Mouse (Mus musculus) heart, postnatal 10 days (tissue): ENCODE measurements around the gene Isg20l2. TPM values are rescaled to one million over a fixed set of nuclear protein-coding genes. Genes with fewer than 3 reads are reported as not detected.

Source experiments
- DNase-seq, 2 experiments: peaks; one replicate each; pipeline ENCODE4 v3.0.0; 2021
- intact Hi-C: fragments of 180-260 bp; cut with DNase I; formaldehyde crosslinking; loops from one replicate; pipeline ENCODE4 v1.15.1; 2025
- total RNA-seq, 2 experiments: library from RNA; stranded (reverse); gene quantifications; 2 replicates each; pipeline ENCODE4 v1.2.3; 2021

Gene Isg20l2
- total RNA-seq, 2 experiments from 2014 or later = 16.2 to 18.9 TPM

DNA sequence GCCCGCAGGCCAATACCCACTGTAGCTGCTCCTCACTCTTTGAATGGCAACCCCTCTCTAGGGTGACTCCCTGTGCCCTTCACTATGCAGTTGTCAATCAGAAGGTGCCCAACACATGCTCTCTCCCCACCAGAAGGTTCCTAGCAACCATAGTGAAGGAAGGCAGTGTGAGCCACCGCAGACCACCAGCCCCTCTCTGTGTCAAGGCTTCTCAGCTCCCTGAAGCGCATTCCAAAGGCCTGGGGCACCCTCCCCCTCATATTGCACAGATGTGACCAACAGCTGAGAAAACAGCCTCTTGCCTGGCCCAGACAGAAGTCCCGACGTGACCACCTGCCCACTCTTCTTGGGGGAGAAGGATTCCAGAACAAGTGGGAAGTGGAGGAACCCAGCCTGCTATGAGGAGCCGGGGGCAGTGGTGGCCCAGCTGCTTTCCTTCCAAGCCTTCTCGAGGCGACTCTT, 42.1 kb downstream of the Isg20l2 start:
- intact Hi-C loops = no loop called here
- DNase-seq = no peak

DNA sequence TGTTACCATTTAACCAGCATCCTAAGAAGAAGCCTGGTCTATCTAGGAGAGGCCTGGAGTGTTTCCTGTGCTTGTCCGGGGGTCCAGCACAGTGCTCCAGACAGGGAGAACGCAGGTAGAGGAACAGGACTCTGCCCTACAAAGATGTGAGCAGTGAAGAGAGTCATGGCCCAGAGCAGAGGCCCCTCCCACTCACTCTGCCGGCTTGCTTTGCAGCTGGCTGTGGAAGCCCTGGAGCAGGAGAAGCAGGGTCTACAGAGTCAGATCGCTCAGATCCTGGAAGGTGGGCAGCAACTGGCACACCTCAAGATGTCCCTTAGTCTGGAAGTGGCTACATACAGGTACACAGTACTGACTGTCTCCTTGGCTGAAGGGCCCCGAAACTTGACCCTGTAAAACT, 42.7 kb downstream of the Isg20l2 start:
- no peak for DNase-seq
- intact Hi-C loops = no loop called here

DNA sequence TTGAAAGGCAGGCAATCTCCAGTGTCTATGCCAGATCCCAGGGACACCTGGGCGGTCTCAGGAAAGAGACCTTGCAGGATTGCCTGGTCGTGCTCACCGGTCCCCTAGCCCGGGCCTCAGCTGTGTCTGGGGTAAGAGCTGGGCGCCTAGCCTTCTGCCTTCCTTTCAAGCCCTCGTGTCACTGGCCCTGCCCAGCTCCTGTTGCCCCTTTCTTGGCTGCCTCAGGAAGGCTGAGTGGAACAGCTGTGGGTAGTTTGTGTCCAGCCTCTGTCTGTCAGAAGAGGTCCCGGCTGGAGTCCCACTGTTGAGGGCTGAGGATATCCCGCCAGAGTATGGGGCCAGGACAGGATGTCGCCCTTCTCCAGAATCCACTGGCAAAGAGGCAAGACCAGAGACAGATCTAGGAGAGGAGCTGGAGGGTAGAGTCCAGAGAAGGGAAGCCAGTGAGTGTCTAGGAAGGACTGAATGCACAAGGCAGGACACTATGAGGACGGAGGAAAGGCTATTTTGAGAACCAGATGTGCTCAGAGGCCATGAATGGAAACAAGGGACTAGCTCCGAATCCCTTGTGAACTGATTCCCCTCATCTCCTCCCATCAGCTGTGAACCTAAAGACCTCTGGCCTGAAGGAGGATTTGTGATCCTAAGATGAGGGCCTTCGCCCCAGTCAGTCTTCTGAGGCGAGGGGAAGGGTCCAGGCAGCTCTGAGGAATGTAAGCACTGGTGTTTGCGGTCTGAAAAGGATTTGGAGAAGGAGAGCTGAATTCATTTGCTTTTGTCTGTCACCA, 43.7 kb downstream of the Isg20l2 start:
- intact Hi-C loops = no loop called here
- DNase-seq = no peak

DNA sequence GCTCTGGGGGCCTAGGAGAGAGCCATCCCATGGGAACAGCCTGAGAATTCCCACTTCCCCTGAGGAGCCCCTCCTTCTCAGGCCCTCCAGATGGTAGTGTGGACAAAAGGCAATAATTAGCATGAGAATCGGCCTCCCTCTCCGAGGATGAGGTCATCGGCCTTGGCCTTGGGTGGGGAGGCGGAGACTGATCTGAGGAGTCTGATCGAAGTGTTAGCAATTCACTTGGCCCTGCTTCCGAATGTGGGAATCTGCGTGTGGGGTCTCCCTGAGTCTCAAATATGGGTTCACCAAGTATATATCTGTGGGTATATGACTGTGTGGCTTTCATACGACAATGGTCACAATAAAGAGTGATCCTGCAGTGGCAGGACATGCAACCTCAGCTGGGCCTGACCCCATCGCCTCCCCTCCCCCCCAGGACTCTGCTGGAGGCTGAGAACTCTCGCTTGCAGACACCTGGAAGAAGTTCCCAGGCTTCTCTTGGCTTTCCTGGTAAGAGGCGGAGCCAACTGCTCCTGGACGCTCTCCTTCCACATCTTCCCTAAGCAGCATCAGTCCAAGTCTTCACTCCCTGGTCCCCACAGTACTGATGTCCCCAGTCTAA, 44.4 kb downstream of the Isg20l2 start:
- intact Hi-C loops = no loop called here
- peak; percentile 63 to 65 for DNase-seq

DNA sequence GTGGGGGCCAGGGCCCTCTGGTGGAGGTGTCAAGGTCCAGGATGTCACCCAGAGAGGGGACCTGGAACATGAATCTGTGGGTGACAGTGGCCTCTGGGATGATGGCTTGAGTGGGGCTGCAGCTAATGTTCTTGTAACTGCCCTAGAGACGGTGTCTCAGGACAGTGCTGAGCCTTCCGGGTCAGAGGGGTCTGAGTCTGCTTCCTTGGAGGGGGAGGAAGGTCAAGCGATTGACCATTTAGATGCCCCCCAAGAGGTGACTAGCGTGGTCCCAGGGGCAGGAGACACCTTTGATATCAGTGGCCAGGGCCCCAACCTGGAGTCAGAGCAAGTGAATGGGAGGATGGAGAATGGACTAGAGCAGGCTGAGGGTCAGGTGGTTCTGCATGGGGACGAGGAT, 49.4 kb downstream of the Isg20l2 start:
- DNase-seq = no peak

DNA sequence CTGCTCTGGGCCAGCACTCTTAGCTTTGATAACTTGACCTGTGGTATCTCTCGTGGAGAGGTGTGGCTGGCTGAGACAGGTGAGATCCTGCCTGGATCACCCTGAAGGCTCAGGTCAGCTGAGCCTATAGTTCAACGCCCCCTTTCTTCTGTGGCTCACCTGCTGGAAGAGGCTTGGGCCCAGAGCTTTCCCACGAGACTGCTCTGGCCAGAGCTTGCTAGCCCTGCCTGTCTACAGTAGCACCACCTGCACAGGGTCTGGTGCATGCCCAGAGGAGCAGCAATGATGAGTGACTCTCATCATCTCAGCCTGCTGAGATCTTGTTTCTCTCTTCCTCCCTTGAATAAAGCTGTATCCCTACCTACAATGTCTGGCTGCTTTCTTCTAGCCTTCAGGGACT, 50.0 kb downstream of the Isg20l2 start:
- no peak for DNase-seq
- intact Hi-C loops = no loop called here

More for the DNA sequence above, 49.4 kb downstream of the Isg20l2 start:
- intact Hi-C loops = no loop called here

DNA sequence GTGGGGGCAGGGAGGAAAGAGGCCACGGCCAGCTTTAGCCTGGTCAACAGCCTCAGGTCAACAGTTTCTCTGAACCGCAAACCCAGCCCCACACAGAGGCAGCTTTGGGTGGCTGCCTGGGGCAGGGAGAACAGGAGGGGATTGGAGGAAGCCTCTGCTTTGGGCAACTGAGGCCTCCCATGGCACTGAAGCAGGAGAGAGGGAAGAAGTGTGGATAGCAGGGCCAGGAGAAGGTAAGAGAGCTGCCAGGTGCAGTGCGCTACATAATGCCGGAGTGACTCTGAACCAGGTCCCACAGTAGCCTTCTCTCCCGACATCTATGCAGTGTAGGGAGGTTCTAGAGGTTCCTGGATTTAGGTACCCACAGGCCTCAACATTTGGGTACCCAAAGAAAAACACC, 50.6 kb downstream of the Isg20l2 start:
- intact Hi-C loops = no loop called here

DNA sequence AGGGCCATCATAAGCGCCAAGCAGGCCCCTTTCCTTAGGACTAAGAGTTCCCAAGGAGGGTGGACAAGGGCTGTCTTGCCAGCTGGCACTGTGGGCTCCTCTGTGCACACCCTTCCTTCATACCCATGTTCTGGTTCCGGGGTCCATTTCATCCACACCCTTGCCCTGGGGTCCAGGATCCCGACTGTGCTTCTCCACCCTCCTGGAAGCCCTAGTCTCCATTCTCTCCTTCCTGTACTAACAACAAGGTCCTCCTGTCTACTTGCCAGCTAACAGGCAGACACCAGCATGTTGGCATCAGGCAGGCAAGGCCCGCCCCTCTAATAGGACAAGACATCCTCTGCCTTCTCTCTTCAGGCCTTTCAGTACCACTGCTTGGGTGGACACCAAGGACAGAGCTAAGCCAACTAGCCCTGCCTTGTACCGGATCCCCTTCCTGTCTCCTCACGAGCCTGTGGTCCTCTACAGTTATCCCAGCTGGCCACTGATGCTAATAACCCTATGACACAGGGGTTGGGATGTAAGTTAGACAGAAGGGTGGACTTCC, 51.2 kb downstream of the Isg20l2 start:
- intact Hi-C loops = no loop called here
- no peak for DNase-seq

More for the DNA sequence above, 50.6 kb downstream of the Isg20l2 start:
- DNase-seq = no peak

DNA sequence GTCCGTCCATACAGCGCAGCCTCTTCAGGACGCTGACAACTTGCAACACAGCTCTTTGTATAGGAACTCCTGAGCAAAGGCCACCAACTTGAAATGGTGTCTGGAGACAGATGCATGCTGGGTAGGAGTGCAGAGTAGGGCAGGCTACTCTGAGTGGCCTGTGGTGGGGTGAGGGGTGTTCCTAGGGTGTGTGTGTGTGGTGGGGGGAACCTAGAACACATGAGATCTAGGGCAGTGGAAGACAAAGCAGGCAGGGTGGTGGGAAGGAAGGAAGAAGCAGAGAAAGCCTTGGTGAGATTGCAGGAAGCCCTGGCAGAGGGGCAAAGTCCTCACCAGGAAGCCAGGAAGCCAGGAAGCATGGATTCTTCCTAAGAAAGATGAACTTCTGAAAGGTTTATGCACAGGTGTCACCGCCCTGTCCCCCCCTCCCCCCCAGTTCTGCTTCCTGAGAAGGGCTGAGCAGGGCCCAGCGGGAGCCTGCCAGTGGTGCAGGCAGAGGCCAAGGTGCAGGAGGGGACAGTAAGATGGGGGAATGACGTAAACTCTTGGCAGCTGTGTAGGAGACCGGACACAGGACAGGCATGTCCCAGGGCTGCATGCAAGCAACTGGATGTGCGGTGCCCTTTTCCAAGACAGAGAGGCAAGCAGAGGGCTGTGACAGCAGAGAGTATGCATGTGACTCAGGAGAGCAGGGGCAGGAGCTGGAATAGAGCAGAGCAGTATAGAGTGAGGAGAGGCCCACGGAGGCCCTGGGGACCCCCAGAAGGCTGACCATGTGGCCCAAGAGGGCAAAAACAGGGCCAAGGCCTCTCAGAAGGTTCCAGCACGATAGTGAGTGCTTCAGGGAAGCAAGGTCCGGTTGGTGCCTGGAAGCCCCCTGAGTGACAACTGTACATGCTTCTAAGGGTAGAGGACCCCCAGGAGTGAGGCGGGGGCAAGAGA, 52.1 kb downstream of the Isg20l2 start:
- intact Hi-C loops = no loop called here
- DNase-seq = peak; percentile 81 to 83

DNA sequence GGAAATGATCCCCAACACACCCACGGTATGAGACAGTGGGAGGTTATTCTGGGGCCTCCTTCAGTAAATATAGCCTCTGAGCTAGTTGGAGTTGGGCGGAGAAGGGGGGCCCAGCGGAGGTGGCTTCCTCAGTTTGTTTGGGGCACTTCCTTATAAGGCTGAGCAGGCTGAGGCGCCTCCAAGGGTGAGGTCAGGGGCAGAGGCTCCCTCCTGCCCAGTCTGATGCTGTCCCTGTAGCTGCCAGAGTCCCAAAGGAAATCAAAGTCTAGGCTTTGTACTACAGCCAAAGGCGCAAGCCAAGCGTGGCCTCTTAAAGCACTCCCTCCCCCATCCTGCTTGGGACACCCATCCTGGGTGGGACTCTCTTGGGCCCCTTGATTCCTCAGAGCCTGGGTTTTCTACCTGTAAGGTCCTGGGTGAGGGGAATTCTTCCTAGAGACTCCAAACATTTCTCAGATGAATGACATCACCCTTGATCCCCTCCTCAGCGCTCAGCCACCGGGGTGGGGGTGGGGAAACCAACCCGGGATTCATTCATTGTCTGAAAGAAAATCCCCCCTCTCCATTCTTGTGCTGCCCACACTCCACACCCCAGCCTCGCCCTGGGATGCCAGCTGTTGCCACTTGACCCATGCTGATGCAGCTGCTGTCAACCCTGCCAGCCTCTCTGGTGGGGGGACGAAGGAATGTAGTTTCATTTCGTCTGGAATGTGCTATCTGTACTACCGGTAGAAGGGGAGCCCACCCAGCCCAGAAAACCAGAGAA, 52.9 kb downstream of the Isg20l2 start:
- DNase-seq = peak; percentile 60 to 70
- intact Hi-C loops = no loop called here

DNA sequence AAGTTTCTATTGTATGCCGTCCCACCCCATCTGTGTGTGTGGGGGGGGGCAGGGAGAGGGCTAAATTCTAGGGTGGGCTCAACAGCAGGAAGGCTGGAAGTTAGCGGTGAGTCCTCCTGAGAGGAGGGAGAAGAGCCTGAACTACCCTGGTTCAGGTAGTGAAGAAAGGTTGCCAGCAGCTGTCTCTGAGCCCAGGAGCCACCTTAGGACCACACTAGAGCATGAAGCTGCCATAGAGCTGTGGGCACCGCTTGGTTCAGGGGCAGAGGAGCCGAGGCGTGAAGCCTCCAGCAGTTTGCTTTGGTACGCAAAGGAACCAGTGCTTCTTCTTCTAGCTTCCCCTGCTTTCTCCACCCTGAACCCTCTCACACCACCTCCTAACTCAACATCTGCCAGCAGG, 53.5 kb downstream of the Isg20l2 start:
- no peak for DNase-seq
- intact Hi-C loops = no loop called here

DNA sequence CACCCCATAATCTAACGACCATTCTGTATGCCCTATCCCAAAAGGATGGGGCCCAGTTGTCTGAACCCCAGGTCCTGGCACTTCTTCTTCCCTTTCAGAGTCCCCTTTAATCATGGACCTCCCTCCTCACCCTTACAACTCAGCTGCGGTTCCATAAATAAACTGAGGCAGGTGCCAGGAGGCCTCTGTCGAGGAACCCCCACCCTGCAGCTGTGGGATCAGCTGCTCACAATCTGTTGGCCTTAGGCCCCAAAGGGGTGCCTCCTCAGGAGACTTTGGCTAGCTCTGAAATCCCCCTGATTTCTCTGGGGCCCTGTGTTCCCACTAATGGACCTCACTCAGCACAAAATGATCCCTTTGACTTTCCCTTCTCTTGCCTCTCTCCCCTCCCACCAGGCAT, 54.0 kb downstream of the Isg20l2 start:
- no peak for DNase-seq

DNA sequence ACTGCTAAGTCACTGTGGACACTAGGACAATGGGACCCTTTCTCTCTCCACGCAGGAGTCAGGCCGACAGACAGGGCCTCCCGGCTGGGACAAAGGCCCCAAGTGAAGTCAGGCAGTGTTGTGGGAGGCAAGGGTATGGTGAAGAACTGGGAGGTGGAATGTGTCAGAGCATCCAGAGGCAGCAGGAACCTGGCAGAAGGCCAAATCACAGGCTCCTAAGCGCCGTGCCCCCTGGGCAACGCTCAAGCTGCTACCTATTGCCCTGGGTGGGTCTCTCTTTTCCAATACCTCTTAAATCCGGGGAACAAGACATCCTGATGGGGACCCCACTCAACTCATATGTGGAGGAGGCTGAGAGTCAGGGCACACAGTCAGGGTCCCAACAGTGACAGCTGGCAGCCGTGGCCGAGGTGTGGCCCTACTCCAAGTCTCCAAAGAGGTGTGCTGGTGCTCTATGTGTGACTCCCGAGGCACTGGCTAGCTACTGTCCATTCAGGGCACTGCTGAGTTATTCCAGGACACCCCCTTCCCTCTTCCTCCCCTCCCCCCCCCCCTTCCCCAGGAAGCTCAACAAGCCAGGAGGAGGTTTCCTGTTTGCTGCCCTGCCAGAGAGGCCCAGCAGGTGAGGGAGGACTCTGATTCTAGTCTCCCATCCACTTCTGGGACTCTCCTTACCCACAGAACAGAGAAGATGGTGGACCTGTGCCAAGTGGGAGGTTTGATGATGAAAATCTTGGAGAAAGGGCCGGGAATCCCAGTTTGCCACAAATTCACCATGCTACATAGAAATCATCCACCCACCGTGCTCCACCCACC, 55.6 kb downstream of the Isg20l2 start:
- intact Hi-C loops = no loop called here
- peak in 1 of 2 experiments; percentile 40 for DNase-seq

More for the DNA sequence above, 54.0 kb downstream of the Isg20l2 start:
- intact Hi-C loops = no loop called here

DNA sequence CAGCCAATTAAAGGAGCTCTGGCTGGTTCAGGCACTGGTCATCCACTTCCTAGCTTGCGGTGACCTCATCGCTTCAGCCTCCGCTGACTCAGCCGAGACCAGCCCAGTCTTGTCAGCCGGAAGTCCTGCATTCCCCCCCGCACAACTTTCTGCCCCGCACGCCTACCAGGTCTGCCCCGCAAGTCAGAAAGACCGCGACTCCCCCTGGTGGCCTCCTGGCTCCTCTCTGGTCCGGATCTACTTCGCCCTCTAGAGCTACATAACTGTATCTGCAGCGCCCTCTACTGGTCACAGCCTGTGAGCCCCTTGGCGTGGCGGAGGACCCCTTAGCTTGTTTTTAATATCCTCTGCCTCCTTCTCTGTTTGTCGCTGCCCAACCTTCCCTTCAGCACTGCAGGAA, 56.8 kb downstream of the Isg20l2 start:
- intact Hi-C loops = loop anchor here (1.0 kb wide), 2 partner anchors 17 to 51 kb away; no protein-coding TSS in a partner anchor
- peak; percentile 95 to 99 for DNase-seq

DNA sequence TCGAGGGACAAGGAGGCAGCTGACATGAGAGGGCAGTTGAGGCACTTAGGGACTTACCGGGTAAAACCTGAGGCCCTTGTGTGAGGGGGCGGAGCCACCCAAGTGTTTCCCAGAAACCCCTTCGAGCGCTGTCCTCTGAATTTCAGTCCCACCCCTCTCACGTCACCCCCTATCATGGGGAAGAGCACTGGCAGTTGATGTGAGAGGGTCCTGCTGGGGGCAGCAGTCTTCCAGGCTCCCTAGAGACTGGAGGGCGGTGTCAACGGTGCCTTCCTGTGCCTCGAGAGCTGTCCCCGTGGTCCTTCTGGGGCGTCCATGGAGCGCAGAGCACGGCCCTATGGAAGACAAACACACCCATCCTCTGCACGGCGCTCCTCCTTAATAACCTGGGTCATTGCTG, 57.5 kb downstream of the Isg20l2 start:
- peak in 1 of 2 experiments; percentile 32 for DNase-seq
- intact Hi-C loops = loop anchor here (1.0 kb wide), 2 partner anchors 17 to 51 kb away; no protein-coding TSS in a partner anchor

DNA sequence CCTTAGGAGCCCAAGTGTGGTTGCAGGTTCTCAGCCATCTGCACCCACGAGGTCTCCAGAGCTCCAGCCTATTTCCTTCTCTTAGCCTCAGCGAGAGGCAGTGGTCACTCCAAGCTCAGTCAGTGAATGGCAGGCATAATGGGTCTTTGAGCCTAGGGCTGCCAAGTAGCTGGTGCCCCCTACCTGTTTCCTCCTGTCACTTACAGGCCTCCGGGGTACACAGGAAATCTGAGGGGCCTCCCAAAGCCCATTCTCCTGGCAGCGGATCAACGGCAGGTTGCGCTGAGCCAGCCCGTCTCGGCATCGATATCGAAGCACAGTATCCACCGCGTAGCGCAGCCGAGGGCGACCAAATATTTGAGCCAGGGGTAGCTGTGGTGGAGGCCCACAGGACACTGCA, 58.0 kb downstream of the Isg20l2 start:
- intact Hi-C loops = no loop called here
- DNase-seq = no peak

DNA sequence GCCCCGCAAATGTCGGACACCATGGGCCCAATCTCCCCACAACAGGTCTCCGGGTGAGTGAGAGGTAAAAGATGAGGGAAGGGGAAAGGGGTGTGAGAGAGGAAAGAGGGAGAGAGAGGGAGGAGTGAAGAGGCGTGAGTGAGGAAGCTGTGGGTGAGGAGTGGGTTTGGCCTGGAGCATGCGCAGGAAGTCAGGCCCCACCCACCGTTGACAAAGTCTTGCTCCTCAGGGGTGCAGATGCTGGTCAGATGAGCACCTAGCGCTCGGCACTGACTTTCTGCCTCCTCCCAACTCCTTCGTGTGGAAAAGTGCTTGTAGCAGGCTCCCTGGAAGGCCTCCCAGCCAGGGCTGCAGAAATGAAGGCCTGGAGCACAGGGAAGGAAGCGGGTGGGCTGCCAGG, 59.8 kb downstream of the Isg20l2 start:
- intact Hi-C loops = no loop called here
- DNase-seq = no peak
